Mouse (Mus musculus) mouse trophoblast stem cell (cell line): ENCODE data around the gene Grasp.

Source experiments
- in situ Hi-C, 2 experiments: fragments of 300-500 bp; cut with MseI, MboI; formaldehyde crosslinking; loops; 2 replicates in 1 of 2; 3 replicates in 1 of 2; pipeline ENCODE4 v1.15.1; 2025

Grasp gene

GRCm38 (mm10) chr15:101271513-101271912, 47.5 kb downstream of the Grasp start:
- in situ Hi-C loops, result no loop called here

DNA sequence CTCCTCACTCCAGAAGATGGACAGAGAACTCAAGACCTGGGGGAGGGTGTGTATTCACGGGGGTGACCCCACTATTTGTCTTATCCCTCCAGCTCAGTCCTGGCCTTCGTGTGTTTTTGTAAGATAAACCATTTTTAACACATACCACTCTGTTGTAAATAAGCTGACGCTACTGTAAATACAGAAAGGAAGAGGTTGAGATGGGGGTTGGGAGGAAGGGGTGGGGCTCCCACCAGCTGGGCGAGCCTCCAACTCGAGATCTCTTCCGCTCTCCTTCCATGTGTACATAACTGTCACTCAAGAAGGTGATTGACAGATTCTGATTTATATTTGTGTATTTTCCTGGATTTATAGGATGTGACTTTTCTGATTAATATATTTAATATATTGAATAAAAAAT, 50.4 kb downstream of the Grasp start:
- in situ Hi-C loops, result no loop called here

DNA sequence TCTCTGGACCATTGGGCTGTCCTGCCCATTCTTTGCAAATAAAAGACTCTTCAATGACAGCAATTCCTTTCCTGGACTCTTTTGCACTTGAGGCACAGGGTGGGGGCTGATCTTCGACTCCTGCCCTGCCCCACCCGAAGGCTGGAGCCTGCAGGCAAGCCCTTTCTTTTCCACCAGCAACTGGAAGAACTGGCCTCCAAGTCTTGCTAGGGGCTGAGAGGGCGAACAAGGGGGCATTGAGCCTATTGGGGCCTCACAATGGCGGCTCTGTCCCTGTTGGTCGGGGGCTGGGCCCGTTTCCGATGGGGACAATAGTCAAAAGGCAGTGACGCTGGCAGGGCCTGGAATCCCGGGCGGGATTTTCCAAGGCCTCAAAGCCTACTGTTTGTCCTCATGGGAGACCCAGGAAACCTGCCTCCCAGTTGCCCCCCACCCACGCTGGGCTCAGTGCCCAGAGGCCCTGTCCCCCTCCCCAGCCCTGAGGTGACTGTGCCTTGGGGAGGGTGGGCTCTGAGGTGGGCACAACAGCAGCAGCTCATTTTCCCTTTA, 53.4 kb downstream of the Grasp start:
- in situ Hi-C loops, result loop anchor here in 1 of 2 experiments (5.0 kb wide), 1 partner anchor 35 kb away; no protein-coding TSS in a partner anchor

DNA sequence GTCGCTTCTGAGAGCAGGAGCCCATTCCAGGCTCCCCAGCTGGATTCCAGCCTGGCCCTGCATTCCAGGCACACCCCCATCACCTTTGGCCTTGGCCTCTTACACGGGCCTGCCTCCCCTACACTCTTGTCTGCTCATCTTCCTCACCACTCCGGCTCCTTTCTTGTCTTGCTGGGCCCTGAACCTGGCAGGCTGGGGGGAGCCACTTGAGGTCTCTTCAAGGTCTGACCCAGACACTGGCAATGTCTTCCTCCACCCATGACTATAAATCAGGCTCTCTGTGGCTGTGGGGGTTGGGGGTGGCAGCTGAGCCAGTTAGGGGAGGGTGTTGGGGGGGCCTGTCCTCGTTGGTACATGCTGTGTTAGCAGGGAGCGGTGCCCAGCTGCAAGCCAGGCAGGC, 54.6 kb downstream of the Grasp start:
- in situ Hi-C loops, result loop anchor here in 1 of 2 experiments (5.0 kb wide), 1 partner anchor 36 kb away; no protein-coding TSS in a partner anchor

GRCm38 (mm10) chr15:101279430-101279999, 55.5 kb downstream of the Grasp start:
- in situ Hi-C loops, result loop anchor here in 1 of 2 experiments (5.0 kb wide), 1 partner anchor 37 kb away; no protein-coding TSS in a partner anchor
